Mouse (Mus musculus) left cerebral cortex, postnatal 10 days (tissue): Measurements from ENCODE around the gene Akap2. TPM values are rescaled to one million over a fixed set of nuclear protein-coding genes. Genes with fewer than 3 reads are reported as not detected.
"Not testable (repeated sequence)": the region's sequence is repeated elsewhere in the genome, so short reads cannot be mapped to it uniquely, and the experiment has no call there.

ENCODE experiments used
- DNase-seq, 2 experiments: peaks; one replicate each; pipeline ENCODE4 v3.0.0; 2021 to 2022; ENCODE audit warnings: low spot score in 2 of 2, mixed read lengths in 1 of 2; ENCODE audit errors: extremely low spot score in 1 of 2
- intact Hi-C: fragments of 180-260 bp; cut with DNase I; formaldehyde crosslinking; loops from one replicate; pipeline ENCODE4 v1.15.1; 2025
- total RNA-seq, 2 experiments: library from RNA; stranded (reverse); gene quantifications; 2 replicates each; pipeline ENCODE4 v1.2.3; 2021

Gene Akap2
- total RNA-seq, 2 experiments from 2014 or later = 36.2 to 38.9 TPM

DNA sequence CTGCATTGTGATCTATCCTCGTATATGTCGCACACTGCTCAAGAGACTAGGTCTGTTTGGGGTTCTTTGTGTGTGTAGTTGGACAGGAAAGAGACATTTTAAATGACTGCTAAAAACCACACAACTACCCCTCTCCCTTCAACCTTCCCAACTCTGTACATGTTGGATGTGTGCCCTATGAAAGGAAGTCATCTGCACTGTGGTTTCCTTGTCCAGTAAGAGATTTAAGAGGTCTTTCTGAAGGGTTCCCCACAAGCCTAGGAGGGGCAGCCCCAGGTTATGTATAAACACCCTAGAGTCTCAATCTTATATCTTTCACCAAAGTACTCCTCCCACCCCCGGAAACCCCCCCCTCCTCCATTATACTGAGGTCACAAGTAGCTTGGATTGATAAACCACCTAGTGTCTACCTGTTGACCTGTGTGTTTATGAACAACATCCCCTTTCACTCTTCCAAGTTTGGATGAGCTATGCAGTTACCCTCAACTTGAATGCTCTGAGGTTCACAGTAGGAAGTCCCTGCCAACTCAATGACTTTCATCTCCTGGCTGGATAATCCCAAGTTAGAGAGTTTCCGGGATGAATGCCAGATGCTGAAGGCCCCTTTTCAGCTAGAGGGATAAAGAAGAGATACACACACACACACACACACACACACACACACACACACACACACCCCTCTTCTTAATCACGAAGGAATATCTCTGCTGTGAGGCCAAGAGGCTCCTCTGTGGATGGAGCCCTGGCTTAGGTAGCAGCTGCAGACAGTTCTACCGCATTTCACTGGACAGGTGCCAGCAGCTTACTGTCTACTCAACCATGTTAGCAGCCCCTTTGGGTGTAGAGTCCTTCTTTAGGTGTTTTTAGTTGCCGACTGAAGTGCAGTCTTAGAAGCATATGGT is 166.3 kb downstream of the Akap2 start:
- peak in 1 of 2 experiments; percentile 23 for DNase-seq
- intact Hi-C loops = loop anchor here (5.0 kb wide), 1 partner anchor 211 kb away; no protein-coding TSS in a partner anchor

- intact Hi-C loops = loop anchor here (5.0 kb wide), 1 partner anchor 212 kb away; no protein-coding TSS in a partner anchor
- DNase-seq = no peak
Measured at GRCm38 (mm10) chr4:57884511-57884910, 167.1 kb downstream of the Akap2 start.

- no peak for DNase-seq
- intact Hi-C loops = no loop called here
Measured at GRCm38 (mm10) chr4:57885186-57885585, 167.7 kb downstream of the Akap2 start.

- intact Hi-C loops = no loop called here
- DNase-seq = peak in 1 of 2 experiments; percentile 53
Measured at GRCm38 (mm10) chr4:57886066-57886887, 168.8 kb downstream of the Akap2 start.

GRCm38 (mm10) chr4:57886888-57887230 is 169.4 kb downstream of the Akap2 start:
- intact Hi-C loops = no loop called here
- no peak for DNase-seq

DNA sequence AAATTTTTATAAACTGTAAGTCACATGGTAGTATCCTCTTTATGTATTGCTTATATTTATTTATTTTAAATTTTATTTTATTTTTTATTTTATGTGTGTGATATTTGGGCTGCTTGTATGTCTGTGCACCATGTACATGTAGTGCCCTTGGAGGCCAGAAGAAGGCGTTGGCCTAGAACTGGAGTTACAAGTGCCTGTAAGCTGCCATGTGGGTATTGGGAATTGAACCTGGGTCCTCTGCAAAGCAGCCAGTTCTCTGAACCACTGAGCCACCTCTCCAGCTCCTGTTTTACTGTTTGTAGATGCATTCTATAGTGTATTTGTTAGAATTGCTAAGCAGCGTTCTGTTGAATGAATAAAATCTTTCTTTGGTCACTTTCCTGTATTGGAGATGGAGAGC is 170.8 kb downstream of the Akap2 start:
- intact Hi-C loops = no loop called here
- DNase-seq = no peak

DNA sequence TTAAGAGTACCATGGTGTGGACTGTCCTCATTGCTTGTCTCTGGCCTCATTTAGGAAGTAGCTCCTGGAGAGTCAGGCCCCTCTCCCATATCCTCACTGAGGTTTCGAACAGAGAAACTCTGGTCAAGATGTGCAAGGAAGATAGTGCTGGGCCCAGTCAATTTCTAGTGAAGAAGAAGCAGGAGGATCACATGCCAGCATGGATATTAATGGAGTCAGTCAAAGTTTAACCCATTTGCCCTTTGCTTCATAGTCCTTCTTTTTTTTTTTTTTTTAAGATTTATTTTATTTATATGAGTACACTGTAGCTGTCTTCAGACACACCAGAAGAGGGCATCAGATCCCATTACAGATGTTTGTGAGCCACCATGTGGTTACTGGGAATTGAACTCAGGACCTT is 171.5 kb downstream of the Akap2 start:
- intact Hi-C loops, DNase-seq: not testable (repeated sequence)

GRCm38 (mm10) chr4:57889773-57890172 is 172.3 kb downstream of the Akap2 start:
- no peak for DNase-seq
- intact Hi-C loops = no loop called here

- no peak for DNase-seq
- intact Hi-C loops = no loop called here
Measured at GRCm38 (mm10) chr4:57892001-57892586, 174.6 kb downstream of the Akap2 start.

- intact Hi-C loops = no loop called here
- no peak for DNase-seq
Measured at GRCm38 (mm10) chr4:57895140-57895539, 177.7 kb downstream of the Akap2 start.

DNA sequence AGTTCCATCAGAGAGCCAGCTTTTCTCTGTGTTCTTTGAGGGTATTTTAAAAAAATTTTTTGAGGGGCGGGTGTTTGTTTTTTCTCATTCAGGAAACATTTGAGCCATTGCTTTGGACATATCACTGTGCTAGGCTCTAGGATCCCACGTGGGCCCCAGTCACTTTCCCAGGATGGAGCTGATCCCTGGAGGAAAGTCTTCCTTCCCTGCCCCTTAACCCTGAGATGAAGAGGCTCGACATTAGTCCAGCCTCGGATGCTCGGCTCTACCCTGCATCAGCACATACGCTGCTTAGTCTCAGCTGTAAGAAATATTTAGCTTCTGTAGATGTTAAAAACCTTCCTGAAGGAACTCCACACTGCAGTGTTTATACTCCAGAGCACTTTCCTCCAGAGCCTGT is 178.4 kb downstream of the Akap2 start:
- intact Hi-C loops = no loop called here
- DNase-seq = no peak

DNA sequence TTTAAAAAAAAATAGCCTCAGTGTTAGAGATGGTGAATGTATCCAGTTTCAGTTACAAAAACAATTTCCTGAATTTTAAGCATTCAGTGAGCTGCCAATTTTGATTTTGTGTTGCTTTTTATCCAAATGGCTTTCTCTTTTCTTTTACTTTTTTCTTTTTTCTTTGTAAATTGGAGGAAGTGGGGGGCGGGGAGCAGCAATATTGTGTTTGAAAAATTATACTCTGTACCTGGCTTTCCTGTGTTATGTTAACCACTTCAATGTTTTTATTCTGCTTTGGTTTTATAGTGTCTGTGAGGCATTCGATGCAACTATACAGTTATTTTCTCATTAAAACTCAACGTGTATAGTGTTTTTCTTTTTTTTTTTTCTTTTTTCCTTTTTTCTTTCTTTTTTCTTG is 179.2 kb downstream of the Akap2 start:
- no peak for DNase-seq
- intact Hi-C loops = no loop called here

DNA sequence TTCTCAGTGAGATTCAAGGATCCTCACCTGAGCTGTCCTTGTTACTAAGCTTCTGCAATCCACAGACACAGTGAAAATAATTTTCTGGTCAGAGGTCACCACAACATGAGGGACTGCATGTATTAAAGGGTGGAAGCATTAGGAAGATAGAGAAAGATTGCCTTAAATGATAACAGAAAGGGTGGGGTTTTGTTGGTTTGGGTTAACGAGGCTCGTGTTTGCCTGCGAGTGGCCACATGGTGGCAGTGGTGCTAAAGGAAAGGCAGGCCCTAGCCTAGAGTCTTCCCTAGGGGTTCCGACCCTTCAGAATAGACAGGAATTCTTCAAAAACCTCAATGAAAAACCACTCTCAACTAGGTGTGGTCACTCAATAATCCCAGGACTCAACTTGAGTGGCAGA is 183.8 kb downstream of the Akap2 start:
- intact Hi-C loops = loop anchor here (5.0 to 10.0 kb wide), 3 partner anchors 181 to 354 kb away; no protein-coding TSS in a partner anchor
- DNase-seq = peak in 1 of 2 experiments; percentile 54

DNA sequence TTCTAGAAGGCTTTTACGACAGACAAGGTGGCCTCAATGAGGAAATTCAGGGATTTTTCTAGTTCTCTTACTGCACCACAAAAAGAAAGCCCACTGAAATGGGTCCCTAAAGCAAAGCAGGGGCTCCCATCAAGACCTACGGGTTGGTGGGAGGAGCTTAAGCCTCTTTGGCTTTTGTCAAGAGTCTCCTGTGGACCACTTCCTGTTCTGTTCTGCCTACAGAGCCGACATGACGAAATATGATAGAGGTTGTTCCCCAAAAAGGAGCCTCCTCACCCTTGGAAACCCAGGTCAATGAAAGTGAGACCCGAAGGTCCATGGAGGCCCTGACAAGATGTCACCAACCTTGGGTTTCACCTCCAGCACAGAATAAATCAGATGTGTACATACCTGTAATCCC is 185.2 kb downstream of the Akap2 start:
- no peak for DNase-seq
- intact Hi-C loops = loop anchor here (5.0 to 10.0 kb wide), 3 partner anchors 180 to 352 kb away; no protein-coding TSS in a partner anchor

GRCm38 (mm10) chr4:57904211-57904610 is 186.8 kb downstream of the Akap2 start:
- intact Hi-C loops = loop anchor here (5.0 to 10.0 kb wide), 3 partner anchors 178 to 351 kb away; no protein-coding TSS in a partner anchor
- peak; percentile 40 to 64 for DNase-seq

DNA sequence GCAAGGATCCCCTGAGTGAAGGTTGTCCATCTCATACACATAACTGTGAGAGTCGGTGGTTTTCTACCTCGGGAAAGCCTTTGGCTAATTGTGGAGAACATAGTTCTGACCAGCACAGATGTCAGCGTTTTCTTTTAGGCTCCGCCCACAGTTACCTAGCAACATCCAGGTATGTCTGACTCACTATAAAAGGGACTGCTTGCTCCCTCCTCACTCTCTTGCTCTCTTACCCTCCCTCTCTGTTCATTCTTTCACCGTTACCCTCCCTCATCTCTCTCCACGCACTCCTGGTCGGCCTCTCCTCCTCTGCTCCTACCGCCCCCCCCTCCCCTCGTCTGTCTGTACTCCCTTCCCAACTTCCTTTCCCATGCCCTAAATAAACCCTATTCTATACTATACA is 187.2 kb downstream of the Akap2 start:
- intact Hi-C loops = loop anchor here (5.0 to 10.0 kb wide), 3 partner anchors 178 to 350 kb away; no protein-coding TSS in a partner anchor
- no peak for DNase-seq

DNA sequence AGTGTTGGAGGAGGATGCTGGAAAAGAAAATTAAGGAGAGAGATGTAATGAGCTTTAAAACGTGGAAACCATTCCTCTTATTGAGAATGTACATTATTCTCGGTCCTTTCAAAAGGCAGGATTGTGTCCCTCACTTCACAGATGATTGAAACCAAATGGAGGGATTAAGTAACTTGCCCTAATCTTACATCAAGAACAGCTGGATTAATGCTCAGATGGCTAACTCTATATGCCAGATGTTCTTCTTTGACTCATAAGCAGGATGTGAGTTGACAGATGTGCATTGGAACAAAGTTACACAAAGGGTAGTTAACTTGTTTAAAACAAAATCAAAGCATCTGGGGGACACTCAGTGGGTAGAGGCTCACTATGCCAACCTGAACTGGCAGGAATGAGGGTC is 189.3 kb downstream of the Akap2 start:
- DNase-seq = no peak
- intact Hi-C loops = loop anchor here (10.0 kb wide), 1 partner anchor 348 kb away; no protein-coding TSS in a partner anchor

- DNase-seq = no peak
- intact Hi-C loops = loop anchor here (10.0 kb wide), 1 partner anchor 346 kb away; no protein-coding TSS in a partner anchor
Measured at GRCm38 (mm10) chr4:57908860-57909259, 191.4 kb downstream of the Akap2 start.

- DNase-seq = no peak
- intact Hi-C loops = no loop called here
Measured at GRCm38 (mm10) chr4:57913021-57913420, 195.6 kb downstream of the Akap2 start.
